Mouse (Mus musculus): ENCODE results near the gene 1110057P08Rik. TPM values are rescaled to one million over a fixed set of nuclear protein-coding genes. Genes with fewer than 3 reads are reported as not detected.

The 1110057P08Rik gene
- polyA plus RNA-seq (2017; shearing (Covaris generic)) = not detected

GRCm38 (mm10) chr16:89174435-89174834, at the start of gene 1110057P08Rik:
TSS of gene 1110057P08Rik (plus strand) at chr16:89174735.

GRCm38 (mm10) chr16:89140551-89140950, 34.0 kb upstream of the 1110057P08Rik start, which contains the start of gene Gm6358:
TSS of gene Gm6358 (plus strand) at chr16:89140851.

GRCm38 (mm10) chr16:89150786-89151185, 23.7 kb upstream of the 1110057P08Rik start, which contains the start of gene Gm10061:
TSS of gene Gm10061 (plus strand) at chr16:89151086.

GRCm38 (mm10) chr16:89157652-89158051, 16.9 kb upstream of the 1110057P08Rik start, which contains the start of gene Gm9789:
TSS of gene Gm9789 (plus strand) at chr16:89157952.

GRCm38 (mm10) chr16:89169190-89169589, 5.3 kb upstream of the 1110057P08Rik start, which contains the start of gene Gm7735:
TSS of gene Gm7735 (plus strand) at chr16:89169490.

GRCm38 (mm10) chr16:89205561-89205960, 31.0 kb downstream of the 1110057P08Rik start, which contains the start of gene Krtap20-2:
TSS of gene Krtap20-2 (plus strand) at chr16:89205861.

Other genes starting within 250 kb of the 1110057P08Rik start
- gene Krtap19-9b, start 242.5 kb upstream of the 1110057P08Rik start, polyA plus RNA-seq (2017; shearing (Covaris generic)) = not detected
- gene Krtap16-3, start 211.9 kb upstream of the 1110057P08Rik start, polyA plus RNA-seq (2017; shearing (Covaris generic)) = not detected
- not detected for gene Krtap22-2, start 164.0 kb upstream of the 1110057P08Rik start, polyA plus RNA-seq (2017; shearing (Covaris generic))
- gene Gm10229, start 159.5 kb upstream of the 1110057P08Rik start, polyA plus RNA-seq (2017; shearing (Covaris generic)) = not detected
- gene Krtap6-1, start 143.0 kb upstream of the 1110057P08Rik start, polyA plus RNA-seq (2017; shearing (Covaris generic)) = not detected
- gene Gm10228, start 133.3 kb upstream of the 1110057P08Rik start, polyA plus RNA-seq (2017; shearing (Covaris generic)) = not detected
- gene Krtap6-5, start 126.9 kb upstream of the 1110057P08Rik start, polyA plus RNA-seq (2017; shearing (Covaris generic)) = not detected
- not detected for gene 1110025L11Rik, start 110.7 kb upstream of the 1110057P08Rik start, polyA plus RNA-seq (2017; shearing (Covaris generic))
- not detected for gene Krtap6-3, start 90.7 kb upstream of the 1110057P08Rik start, polyA plus RNA-seq (2017; shearing (Covaris generic))
- gene Gm6358, start 33.9 kb upstream of the 1110057P08Rik start, polyA plus RNA-seq (2017; shearing (Covaris generic)) = not detected
- not detected for gene Gm10061, start 23.6 kb upstream of the 1110057P08Rik start, polyA plus RNA-seq (2017; shearing (Covaris generic))
- not detected for gene Gm9789, start 16.8 kb upstream of the 1110057P08Rik start, polyA plus RNA-seq (2017; shearing (Covaris generic))
- not detected for gene Gm7735, start 5.2 kb upstream of the 1110057P08Rik start, polyA plus RNA-seq (2017; shearing (Covaris generic))
- not detected for gene Krtap20-2, start 31.1 kb downstream of the 1110057P08Rik start, polyA plus RNA-seq (2017; shearing (Covaris generic))
- not detected for gene Krtap21-1, start 229.1 kb downstream of the 1110057P08Rik start, polyA plus RNA-seq (2017; shearing (Covaris generic))
- gene Krtap6-2, start 245.4 kb downstream of the 1110057P08Rik start, polyA plus RNA-seq (2017; shearing (Covaris generic)) = not detected